Mouse (Mus musculus) heart, postnatal 0 days (tissue): ENCODE results near the gene Btnl1.

Experiments
- CTCF ChIP-seq: IDR thresholded peaks from 2 replicates; pipeline ENCODE4 v1.5.1; 2016; ENCODE audit warnings: antibody characterized with exemption, control low read depth, low read depth
- EP300 ChIP-seq: IDR thresholded peaks from 2 replicates; pipeline ENCODE4 v1.6.1; 2016; ENCODE audit warnings: antibody characterized with exemption, low read depth

GRCm38 (mm10) chr17:34329807-34330206 is 47.1 kb upstream of the Btnl1 start:
- TF ChIP-seq EP300 = no peak
- no peak for TF ChIP-seq CTCF
